Mouse (Mus musculus): ENCODE measurements around the gene Serpine2.

Gene Serpine2

DNA sequence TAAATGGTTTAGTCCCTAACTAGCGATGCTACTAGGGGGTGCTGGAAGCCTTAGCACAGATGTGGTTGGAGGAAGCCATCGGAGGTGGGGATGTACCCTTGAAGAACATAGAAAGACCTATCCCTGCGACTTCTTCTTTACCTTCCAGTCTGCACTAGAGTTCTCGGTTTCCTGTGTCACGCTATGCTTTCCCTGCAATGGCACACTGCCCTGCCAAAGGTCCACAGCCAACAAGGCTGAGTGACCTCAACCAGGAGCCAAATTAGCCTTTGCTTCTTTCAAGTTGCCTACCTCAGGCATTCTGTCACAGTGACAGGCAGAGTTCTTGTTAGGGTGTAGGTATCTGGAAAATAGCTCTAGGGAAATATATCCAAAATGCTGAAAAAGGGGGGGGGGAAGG lies 104.6 kb downstream of the Serpine2 start:
- no peak for DNase-seq

DNA sequence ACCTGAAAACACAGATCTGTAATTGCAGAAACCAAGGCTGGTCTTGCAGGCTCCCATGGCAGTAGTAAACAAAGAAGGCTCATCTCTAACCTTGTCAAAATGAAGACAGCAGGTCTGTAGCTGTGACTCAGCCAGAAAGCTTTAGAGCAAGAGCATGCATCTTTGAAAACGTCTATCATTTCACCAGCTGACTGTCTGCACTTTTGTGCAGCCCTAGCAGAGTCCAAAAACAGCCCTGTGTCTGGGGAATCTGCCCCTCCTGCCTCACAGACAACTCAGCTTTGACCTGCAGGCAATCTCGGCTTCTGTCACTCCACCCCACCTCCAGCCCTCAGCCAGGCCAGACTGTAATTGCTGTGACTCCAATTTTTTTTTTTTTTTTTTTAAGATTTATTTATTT lies 105.6 kb downstream of the Serpine2 start:
- no peak for DNase-seq

DNA sequence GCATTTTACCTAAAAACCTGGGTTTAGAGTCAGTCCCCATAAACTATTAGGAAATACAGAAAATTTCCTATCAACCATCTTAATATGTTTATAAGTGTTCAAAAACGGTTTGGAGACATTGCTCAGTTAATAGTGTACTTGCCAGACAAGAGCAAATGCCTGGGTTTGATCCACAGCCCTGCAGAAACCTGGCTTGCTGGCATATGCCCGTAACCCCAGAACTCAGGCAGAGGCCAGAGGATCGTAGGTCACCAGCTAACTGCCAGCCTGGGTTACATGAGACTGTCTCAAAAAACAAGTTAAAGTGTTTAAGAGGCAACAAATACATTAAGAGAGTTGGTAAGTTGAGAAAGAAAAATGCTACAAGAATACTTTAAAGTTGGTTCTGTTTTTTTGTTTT lies 106.0 kb downstream of the Serpine2 start:
- no peak for DNase-seq

DNA sequence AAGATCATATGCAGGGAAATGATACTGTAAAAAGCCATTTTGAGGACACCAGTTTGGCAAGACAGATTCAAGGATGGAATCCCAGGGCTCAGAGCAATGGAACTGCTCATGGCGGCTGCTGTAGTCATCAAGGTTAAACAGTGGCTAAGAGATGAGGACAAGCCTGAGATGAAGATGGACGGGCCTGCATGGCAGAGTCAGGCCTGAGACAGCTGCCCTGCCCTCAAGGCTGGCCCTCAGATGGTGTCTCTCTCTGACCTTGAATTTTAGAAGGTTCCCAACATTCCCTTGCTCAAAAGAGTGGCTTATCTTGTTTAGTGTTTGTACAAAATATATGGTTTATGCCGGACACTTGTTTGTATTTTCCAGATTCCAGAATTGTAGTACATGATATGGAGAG lies 107.5 kb downstream of the Serpine2 start:
- DNase-seq: no peak

DNA sequence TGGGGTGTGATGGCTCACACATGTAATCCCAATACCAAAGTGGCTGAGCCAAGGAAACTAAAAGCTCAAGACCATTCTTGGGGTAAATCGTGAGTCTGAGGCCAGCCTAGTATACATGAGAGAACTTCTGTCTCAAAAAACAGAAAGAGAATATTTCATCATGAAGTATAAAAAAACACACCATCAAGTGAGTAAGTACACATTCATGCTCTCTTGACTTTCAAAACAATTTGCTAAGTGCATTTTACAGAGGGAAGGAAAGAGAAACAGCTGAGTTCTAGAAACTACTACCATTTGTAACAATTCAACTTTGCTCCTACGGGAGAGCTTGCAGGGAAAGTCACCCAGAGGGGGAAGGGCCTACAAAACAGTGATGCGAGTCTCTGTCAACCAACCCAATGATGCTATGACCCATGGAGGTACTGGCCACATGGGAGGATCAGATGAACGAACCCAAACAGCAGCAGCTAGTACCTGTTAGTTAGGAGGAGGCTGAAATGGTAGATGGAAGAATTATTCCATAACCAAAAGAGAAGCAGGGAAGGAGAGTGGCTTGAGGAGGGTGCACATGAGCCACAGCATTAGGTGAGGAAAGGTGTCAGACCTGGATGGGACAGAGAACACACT lies 108.2 kb downstream of the Serpine2 start:
- no peak for DNase-seq

DNA sequence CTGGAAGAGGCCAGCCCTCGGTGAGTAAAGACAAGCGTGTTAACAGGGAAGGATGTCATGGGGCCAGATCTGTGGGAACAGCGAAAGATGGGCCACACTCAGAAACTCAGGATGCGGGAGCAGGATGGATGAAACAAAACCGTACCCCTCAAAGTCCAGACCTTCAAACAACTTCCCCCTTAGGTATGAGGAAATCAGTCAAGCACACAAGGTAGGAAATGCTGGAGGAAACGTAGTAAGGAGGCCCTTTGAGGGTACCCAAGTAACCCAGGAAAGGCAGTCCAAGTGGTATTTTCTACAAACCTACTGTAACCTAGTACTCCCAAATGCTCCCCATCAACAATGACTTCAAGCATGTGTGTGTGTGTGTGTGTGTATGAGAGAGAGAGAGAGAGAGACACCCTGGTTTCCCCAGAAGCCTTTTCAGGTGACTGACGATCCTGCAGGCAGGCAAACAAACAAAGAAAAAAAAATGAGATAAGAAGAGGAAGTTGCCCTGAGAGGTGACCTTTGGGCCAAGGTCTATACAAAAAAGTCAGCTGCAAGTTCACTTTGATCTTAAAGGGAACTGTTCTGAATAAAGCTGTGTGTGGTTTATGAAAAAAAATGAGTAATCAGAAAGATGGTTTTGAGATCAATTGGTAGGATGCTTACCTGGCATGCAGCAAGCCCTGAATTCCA lies 108.8 kb downstream of the Serpine2 start:
- no peak for DNase-seq

DNA sequence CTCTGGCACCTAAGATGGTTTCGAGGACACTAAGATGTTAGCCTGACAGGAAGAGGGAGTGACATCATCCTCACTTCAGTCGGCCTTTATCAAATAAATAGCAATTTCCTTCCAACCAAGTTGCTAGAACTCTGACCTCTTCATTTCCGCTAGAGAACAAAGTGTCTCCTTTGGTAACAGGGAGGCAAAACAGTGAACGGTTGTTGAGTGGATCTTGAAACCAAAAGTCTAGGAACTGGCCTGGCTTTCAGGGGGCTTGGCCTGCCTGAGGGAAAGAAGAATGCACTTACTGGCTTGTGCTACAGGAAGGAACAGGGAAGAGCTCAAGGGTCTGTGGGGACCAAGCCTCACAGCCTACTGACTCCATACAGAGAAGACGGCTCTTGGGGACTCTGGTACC lies 109.8 kb downstream of the Serpine2 start:
- DNase-seq: no peak

GRCm38 (mm10) chr1:79746056-79746455 lies 114.9 kb downstream of the Serpine2 start:
- DNase-seq: no peak
